Mouse (Mus musculus) gastrocnemius, adult 18-20 months (tissue): Measurements from ENCODE around the gene Med17. TPM values are rescaled to one million over a fixed set of nuclear protein-coding genes. Genes with fewer than 3 reads are reported as not detected.

Experiments
- DNase-seq: peaks from one replicate; pipeline ENCODE4 v3.0.0; 2021; ENCODE audit warnings: low spot score
- microRNA-seq: library from miRNA; unstranded; fragments of <30 nt; microRNA quantifications from one replicate; pipeline ENCODE4 v1.2.0, GENCODE M21; 2021
- total RNA-seq, 2 experiments: library from RNA; stranded (reverse); gene quantifications; 2 replicates each; pipeline ENCODE4 v1.2.3; 2021

Med17 gene
- total RNA-seq, 2 experiments from 2014 or later = 8.4 to 12.5 TPM

DNA sequence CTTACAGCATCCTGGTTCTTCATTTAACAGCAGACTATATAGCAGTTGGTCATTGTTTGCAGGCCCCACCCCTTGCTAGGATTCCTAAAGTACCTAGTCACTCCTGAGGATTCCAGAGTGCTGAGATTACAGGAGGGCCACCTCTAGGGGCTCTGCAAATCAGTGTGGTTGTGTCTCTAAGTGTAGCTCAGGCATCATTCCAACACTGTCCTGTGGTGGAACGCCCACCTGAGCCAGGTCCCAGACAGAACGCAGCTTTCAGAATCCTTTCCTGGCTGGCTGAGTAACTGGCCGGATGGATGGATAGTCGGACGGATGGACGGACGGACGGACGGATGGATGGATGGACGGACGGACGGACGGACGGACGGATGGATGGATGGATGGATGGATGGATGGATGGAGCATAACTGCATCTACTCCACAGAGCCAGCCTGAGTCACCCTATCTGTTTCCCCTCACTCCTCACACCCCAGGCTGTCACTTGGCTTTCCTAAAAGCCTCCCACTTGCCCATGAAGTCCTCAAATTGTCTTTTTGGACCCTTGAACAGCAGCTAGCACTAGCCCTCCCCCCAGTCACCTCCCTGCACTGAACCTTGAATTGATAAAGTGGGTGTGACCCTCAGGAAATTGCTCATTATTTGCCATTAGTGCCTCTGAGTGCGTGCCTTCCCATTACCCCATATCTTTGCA lies 41.3 kb downstream of the Med17 start:
- DNase-seq = no peak

DNA sequence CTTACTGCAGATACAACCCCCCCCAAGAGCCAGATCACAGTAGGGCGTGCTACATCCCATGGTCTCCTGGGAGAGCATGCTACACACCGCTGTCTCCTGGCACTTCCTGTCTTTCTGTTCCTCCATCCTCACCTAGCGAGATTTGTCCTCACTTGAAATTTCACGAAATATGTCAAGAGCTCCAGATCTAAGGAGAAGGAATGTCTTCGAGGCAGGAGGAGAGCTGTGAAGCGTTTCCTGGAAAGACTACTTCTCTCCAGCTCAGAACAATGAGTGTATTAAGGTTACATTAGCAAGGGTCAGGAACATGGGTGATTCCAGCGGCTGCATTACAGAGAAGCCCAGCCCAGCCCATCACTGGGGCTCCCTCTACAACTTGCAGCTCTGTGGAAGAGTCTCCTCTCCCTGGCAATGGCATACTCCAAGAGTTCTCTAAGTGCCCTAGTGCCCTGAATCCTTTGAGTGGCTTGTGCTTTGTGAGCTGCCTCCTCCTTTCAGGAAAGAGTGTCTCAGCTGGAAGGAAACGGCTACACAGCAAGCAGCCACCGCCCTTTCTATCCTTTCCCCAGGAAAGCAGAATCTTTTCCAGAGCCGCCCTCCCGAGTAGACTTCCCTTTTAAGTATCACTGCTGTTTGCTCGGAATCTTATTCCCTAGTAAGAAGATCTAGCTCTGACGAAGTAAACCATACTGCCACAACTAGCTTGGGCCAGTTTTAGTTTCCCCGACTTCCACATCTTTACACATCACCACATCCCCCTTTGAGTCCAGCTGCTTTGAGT lies 42.0 kb downstream of the Med17 start:
- no peak for DNase-seq

DNA sequence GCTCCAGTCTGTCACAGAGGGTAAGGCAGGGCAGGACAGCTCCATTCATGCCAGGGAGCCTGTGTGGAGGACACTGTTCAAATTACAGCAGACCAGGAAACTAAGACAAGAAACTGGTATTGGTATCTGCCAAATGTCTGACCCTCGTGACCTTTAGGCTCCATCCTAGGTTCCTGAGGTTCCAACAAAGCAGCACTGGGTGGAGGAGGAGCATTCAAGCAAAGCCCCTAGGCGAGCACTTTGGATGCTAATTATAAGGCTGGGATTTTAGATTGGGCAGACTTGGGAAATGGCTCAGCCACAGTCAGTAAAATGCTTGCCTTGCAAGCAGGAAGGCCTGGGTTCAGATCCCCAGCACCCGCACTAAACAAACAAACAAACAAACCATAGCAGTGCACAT lies 43.7 kb downstream of the Med17 start:
- no peak for DNase-seq

DNA sequence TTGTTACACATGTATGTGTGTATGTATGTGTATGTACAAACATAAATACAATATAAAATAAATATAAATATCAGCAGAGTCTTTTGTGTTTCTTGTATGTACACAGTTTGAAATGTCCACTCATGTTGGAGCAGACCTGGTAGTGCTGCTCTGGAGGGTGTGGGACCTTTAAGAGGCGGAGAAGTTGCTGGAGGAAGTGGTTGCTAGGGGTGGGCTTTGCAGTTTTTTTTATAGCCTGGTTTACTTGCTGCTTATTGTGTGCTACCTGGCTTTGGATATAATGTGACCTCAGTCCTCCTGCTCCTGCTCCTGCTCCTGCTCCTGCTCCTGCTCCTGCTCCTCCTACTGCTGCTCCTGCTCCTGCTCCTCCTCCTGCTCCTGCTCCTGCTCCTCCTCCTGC lies 46.1 kb downstream of the Med17 start:
- no peak for DNase-seq

DNA sequence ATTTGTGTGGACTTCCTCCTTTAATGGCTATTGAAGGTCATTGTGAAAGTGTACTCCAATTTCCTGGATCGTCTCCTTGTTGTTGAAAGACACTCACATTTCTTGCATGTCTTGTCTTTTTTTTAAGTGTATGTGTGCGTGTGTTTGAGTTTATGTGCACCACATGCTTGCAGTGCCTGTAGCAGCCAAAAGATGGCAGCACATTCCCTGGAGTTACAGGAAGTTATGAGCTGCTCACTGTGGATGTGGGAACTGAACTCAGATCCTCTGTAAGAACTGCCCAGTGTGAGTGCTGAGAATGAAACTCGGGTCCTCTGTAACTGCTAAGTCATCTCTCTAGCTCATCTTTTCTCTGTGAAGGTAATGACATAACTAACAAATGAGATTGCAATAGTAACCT lies 47.3 kb downstream of the Med17 start:
- DNase-seq = no peak

DNA sequence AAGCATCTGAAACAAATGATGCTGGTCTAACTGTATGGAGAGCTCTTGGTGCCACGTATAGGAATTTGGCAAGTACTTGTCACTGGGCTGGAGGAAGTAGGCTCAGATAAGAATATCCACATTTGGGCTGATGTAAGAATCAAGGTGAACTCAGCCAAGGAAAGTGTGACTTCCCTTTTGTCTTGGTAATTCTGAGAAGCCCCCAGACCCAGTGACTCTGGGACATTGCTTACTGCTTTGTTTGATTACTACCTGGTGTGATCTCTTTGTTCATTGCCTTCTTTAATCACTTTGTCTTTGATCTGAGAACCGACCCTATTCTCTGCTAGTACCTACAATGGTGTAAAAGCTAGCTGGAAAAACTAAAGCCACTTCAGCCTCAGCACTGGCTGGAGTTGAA lies 54.8 kb downstream of the Med17 start:
- DNase-seq = no peak

DNA sequence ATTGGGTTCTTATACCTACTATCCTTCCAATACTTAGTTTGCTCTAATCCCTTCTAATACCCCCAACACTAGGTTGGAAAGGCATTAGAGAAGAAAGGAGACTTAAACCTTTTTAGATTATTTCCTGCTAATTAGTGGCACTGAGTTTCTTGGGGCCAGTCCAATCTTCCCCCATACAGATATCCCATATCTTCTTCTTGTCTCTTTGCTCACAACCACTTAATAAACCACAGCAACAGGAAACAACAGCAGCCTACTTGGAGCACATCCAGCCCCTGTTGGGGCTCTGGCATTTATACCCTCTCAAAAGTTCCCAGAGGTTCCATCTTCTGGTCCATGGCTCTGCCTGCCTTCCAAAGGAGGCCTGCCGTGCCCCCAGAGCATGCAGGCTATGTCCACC lies 66.0 kb downstream of the Med17 start:
- no peak for DNase-seq

DNA sequence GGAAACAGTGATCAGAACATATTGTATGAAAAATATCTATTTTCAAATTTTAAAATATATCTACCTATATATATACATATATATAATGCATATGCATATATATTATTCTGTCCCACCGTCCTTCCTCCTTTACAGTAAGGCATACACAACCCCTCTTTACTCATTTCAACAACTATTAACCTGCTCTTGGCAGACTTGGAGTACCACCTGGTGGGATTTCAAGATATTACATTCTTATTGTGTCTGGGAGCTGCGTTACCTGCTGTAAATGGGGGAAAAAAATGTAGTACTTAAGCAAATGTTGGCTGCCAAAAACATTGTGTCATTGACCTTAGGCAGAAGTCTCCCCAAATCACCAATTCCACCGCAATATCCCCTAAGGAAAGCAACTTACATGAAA lies 67.9 kb downstream of the Med17 start:
- peak; percentile 4 for DNase-seq

Small RNA genes within 50 kb of the gene (microRNA-seq; reads per million reads assigned to microRNA genes)
- gene Gm49349 (not detected), gene mmu-mir-7650 (not detected)

Other genes with a start within 250 kb of the Med17 start
- 10 to 100 TPM; 32.0 to 39.1 TPM for gene Panx1, start 234.5 kb downstream of the Med17 start, total RNA-seq
- under 1 TPM; 0.31 to 0.34 TPM for gene Hephl1, start 167.8 kb downstream of the Med17 start, total RNA-seq
- gene Vstm5, start 40.9 kb downstream of the Med17 start, total RNA-seq = under 1 TPM in 1 of 2 experiments, not detected in 1; 0.14 TPM
- gene Taf1d, start 26.3 kb upstream of the Med17 start, total RNA-seq = 10 to 100 TPM; 71.8 to 99.0 TPM
- 1 to 10 TPM; 3.6 to 4.0 TPM for gene 4931406C07Rik, start 26.5 kb upstream of the Med17 start, total RNA-seq
- 1 to 10 TPM; 6.6 to 7.8 TPM for gene Cep295, start 77.9 kb upstream of the Med17 start, total RNA-seq
- gene Smco4, start 213.5 kb upstream of the Med17 start, total RNA-seq = 1 to 10 TPM; 9.3 to 9.5 TPM